Mouse (Mus musculus) midbrain, embryonic 11.5 days (tissue): ENCODE measurements around the gene Acat2. TPM values are rescaled to one million over a fixed set of nuclear protein-coding genes. Genes with fewer than 3 reads are reported as not detected.
"Not testable (repeated sequence)": the region's sequence is repeated elsewhere in the genome, so short reads cannot be mapped to it uniquely, and the experiment has no call there.

Source experiments
- ATAC-seq: fragments of 200-750 bp; cut with Nextera tagmentation; 2 replicates; pipeline ENCODE4 v1.8.0; 2017; ENCODE audit warnings: moderate TSS enrichment, moderate library complexity; ENCODE audit not compliant: low FRiP score
- DNase-seq: peaks from one replicate; pipeline ENCODE4 v3.0.0; 2015; ENCODE audit warnings: low spot score; ENCODE audit errors: missing footprints
- H3K27ac ChIP-seq: fragments of 300-500 bp; sonication (generic); 2 replicates; pipeline ENCODE4 v1.5.1; 2014; ENCODE audit warnings: low read depth, low read length
- H3K27me3 ChIP-seq: fragments of 300-500 bp; sonication (generic); 2 replicates; pipeline ENCODE4 v1.6.1; 2014; ENCODE audit warnings: mild to moderate bottlenecking, low read length, moderate library complexity, mixed read lengths; ENCODE audit not compliant: control insufficient read depth, insufficient read depth
- H3K36me3 ChIP-seq: fragments of 300-500 bp; sonication (generic); 2 replicates; pipeline ENCODE4 v1.6.1; 2014; ENCODE audit warnings: mild to moderate bottlenecking, low read length, moderate library complexity, mixed read lengths; ENCODE audit not compliant: control insufficient read depth, insufficient read depth
- H3K4me1 ChIP-seq: fragments of 300-500 bp; sonication (generic); 2 replicates; pipeline ENCODE4 v1.6.1; 2014; ENCODE audit warnings: low read length; ENCODE audit not compliant: control insufficient read depth, insufficient read depth
- H3K4me2 ChIP-seq: fragments of 300-500 bp; sonication (generic); 2 replicates; pipeline ENCODE4 v1.6.1; 2014; ENCODE audit warnings: mild to moderate bottlenecking, moderate library complexity
- H3K4me3 ChIP-seq: fragments of 300-500 bp; sonication (generic); 2 replicates; pipeline ENCODE4 v1.5.1; 2014; ENCODE audit warnings: low read depth, low read length
- H3K9ac ChIP-seq: fragments of 300-500 bp; sonication (generic); 2 replicates; pipeline ENCODE4 v1.6.1; 2014; ENCODE audit warnings: low read length
- H3K9me3 ChIP-seq: fragments of 300-500 bp; sonication (generic); 2 replicates; pipeline ENCODE4 v1.6.1; 2016; ENCODE audit warnings: low read length; ENCODE audit not compliant: control insufficient read depth
- WGBS: fragments of 180-500 bp; shearing (Covaris S2); extraction: QIAGEN DNeasy Blood & Tissue Kit; methylation state at CpG from one replicate; pipeline ENCODE4 v1.1.7; 2014; 5-methylcytosine and 5-hydroxymethylcytosine counted together
- polyA plus RNA-seq: library from polyadenylated mRNA; unstranded; fragments of >200 nt; fragmentation: Nextera tagmentation; extraction: Ambion mirVana; gene quantifications from 2 replicates; pipeline ENCODE4 v1.2.1, GENCODE M21; 2014

Gene Acat2
- polyA plus RNA-seq, 1 experiment from 2014 or later = 373 TPM

DNA sequence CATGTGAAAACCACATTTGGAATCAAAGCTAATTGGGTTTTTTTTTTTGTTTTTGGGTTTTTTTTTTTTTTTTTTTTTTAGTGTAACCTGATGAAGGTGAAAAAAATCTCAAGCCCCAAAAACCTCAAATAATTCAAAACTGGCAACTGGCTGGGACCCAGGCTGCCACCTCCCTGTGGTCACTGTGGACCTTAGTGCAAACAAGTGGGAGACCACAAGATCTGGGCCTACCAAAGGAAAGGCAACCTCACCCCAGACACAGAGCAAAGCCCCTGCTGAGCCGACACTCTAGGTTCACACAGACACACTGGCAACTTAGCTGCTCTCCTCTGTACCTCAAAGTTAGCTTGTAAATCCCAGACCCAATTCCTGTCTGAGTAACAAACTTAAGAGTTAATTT lies 56.2 kb downstream of the Acat2 start:
- WGBS = 56% methylated on average over 1 of the region's 1 CpGs
- no peaks in the 10 kb centered on the region for H3K9me3 ChIP-seq
- H3K4me2 ChIP-seq = no peak overlapping the region
- H3K27me3 ChIP-seq = no peaks in the 10 kb centered on the region
- H3K36me3 ChIP-seq = no peaks in the 10 kb centered on the region; the same call in none of the 2 replicates
- H3K9ac ChIP-seq = no peak overlapping the region
- peaks cover 8% of the 10 kb centered on the region for H3K4me1 ChIP-seq
- H3K27ac ChIP-seq = no peak overlapping the region
- no peak overlapping the region for H3K4me3 ChIP-seq
- ATAC-seq (no peak), DNase-seq (no peak)

DNA sequence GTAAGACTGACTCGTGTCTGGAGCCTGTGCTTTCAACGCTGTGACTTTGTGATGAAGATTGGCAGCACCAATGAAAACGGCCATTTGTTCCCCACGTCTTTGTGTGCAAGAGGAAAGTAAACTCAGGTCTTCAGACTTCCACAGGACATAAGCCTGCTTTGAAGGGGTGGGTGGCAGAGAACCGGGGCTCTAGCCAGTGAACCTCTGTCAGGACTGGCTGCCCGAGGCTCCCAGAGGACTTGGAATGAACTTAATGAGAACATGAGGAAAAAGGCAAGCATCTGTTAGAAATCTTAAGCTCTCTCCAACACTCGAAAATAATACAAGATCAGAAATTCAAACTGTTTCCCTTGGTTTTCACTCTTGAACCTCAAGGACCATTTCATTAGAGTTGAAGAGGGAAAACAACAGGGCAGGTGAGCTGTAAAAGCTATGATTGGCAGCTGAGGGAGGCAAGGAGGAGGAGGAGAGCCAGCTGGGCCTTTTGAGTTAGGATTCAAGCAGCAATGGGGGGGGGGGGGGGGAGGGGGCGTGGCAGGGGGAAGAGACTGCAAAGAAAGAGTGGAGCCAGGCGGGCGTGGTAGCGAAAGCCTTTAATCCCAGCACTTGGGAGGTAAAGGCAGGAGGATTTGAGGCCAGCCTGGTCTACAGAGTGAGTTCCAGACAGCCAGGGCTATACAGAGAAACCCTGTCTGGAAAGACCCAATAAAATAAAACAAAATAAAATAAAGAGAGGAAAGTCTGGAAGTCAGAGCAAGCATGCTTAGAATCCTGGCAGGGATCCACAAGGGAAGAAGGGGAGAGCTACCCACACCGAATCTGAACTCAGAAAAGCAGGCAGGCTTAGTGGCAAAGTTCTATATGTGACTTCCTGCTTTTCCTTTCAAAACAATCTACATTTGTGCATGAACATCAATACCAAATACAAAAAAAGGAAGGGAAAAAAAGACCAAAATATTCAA lies 56.9 kb downstream of the Acat2 start:
- H3K9me3 ChIP-seq = no peaks in the 10 kb centered on the region
- H3K9ac ChIP-seq = peak overlapping the region; percentile 3; the same call in 1 of the 2 replicates
- ATAC-seq = peak; percentile 64; the same call in 1 of the 2 replicates
- no peaks in the 10 kb centered on the region; the same call in none of the 2 replicates for H3K36me3 ChIP-seq
- H3K4me3 ChIP-seq = no peak overlapping the region
- H3K27ac ChIP-seq = peak overlapping the region; percentile 10
- WGBS = 18% methylated on average over 11 of the region's 12 CpGs
- H3K4me1 ChIP-seq = peaks cover 8% of the 10 kb centered on the region
- DNase-seq = peak; percentile 87
- H3K27me3 ChIP-seq = no peaks in the 10 kb centered on the region
- no peak overlapping the region for H3K4me2 ChIP-seq

DNA sequence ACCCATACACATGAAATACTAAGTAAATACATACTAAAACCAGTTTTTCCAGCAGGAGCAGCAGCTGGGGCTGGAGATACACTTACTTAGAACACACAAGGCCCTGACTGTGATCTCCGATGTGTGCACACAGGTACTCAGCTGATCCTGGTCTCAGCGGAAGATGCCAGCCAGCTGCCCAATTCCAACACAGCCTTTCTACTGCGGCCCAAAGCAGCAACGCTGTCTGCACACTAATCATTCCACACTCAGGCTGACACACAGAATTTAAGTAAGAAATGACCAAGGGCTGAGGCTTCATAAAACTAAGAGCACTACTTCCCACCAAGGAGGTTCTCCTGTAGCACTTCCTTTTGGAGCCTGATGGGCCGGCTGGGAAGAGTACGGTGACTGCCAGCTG lies 58.3 kb downstream of the Acat2 start:
- no peaks in the 10 kb centered on the region for H3K9me3 ChIP-seq
- H3K9ac ChIP-seq = no peak overlapping the region
- no peak overlapping the region for H3K4me2 ChIP-seq
- DNase-seq (peak; percentile 69), ATAC-seq (no peak)
- no peaks in the 10 kb centered on the region; the same call in none of the 2 replicates for H3K36me3 ChIP-seq
- H3K4me1 ChIP-seq = peaks cover 8% of the 10 kb centered on the region
- no peaks in the 10 kb centered on the region for H3K27me3 ChIP-seq
- H3K27ac ChIP-seq = no peak overlapping the region
- 96% methylated on average over 6 of the region's 6 CpGs for WGBS
- no peak overlapping the region for H3K4me3 ChIP-seq

DNA sequence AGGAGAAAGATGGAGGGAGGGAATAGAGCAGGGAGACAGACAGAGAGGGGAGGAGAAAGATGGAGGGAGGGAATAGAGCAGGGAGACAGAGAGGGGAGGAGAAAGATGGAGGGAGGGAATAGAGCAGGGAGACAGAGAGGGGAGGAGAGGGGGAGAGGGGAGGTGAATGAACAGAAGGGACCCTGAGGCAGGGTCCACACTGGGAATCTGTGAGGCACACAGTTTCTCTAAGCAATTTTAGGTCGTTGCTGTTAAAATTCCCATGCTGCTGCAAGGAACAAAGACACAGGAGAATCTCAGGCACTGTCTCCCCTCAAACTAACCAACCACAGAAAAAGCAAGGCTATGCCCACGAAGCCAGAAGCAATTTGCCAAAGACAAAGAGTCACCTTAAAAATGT lies 61.9 kb downstream of the Acat2 start:
- H3K36me3 ChIP-seq, H3K4me1 ChIP-seq, H3K27me3 ChIP-seq, H3K9me3 ChIP-seq, ATAC-seq, H3K4me2 ChIP-seq, H3K27ac ChIP-seq, H3K9ac ChIP-seq, H3K4me3 ChIP-seq: not testable (repeated sequence)
- DNase-seq = peak; percentile 28
- WGBS = 53% methylated on average over 2 of the region's 2 CpGs

DNA sequence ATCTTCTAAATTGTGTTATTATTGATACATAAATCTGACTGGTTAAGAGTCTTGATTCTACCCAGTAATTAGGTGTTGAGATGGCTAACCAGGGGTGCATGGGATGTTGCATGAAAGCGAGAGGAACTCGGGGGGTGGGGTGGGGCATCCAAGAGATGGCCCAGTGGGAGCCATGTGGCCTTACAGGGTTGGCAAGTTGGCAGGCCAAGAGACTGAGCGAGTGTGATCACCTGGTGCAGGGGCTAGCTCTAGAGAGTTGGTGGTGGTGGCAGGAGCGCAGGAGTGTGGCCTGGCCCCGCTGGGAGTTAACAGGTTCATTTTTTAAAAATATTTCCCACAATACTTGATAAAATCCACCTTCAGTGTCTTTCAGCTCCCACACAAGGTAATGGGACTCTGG lies 62.9 kb downstream of the Acat2 start:
- H3K4me2 ChIP-seq = no peak overlapping the region
- H3K4me3 ChIP-seq = no peak overlapping the region
- DNase-seq (peak; percentile 57), ATAC-seq (no peak)
- H3K9ac ChIP-seq = no peak overlapping the region
- no peaks in the 10 kb centered on the region for H3K9me3 ChIP-seq
- no peaks in the 10 kb centered on the region; the same call in none of the 2 replicates for H3K36me3 ChIP-seq
- no peaks in the 10 kb centered on the region for H3K27me3 ChIP-seq
- 81% methylated on average over 5 of the region's 5 CpGs for WGBS
- no peak overlapping the region for H3K27ac ChIP-seq
- H3K4me1 ChIP-seq = no peaks in the 10 kb centered on the region

Other genes with a start within 250 kb of the Acat2 start
- gene Igf2r, start 191.1 kb downstream of the Acat2 start, polyA plus RNA-seq = 13.3 and 14.9 TPM in 2 replicates
- not detected in 2 replicates for gene Mas1, start 92.6 kb downstream of the Acat2 start, polyA plus RNA-seq
- not detected in 2 replicates for gene Mrgprh, start 84.7 kb downstream of the Acat2 start, polyA plus RNA-seq
- 1.1 and 1.2 TPM in 2 replicates for gene Pnldc1, start 50.5 kb downstream of the Acat2 start, polyA plus RNA-seq
- 542 and 583 TPM in 2 replicates for gene Tcp1, start 45.0 kb downstream of the Acat2 start, polyA plus RNA-seq
- 172 and 176 TPM in 2 replicates for gene Mrpl18, start 44.4 kb downstream of the Acat2 start, polyA plus RNA-seq
- gene Acat3, start 20.1 kb downstream of the Acat2 start, polyA plus RNA-seq = 0.93 and 1.4 TPM in 2 replicates
- 136 and 144 TPM in 2 replicates for gene Wtap, start 33.4 kb upstream of the Acat2 start, polyA plus RNA-seq
- 114 and 120 TPM in 2 replicates for gene Sod2, start 46.1 kb upstream of the Acat2 start, polyA plus RNA-seq
- not detected in 2 replicates for gene Gpr31b, start 91.5 kb upstream of the Acat2 start, polyA plus RNA-seq
- gene Tcp10b, start 100.4 kb upstream of the Acat2 start, polyA plus RNA-seq = not detected in 2 replicates
- not detected in 2 replicates for gene Unc93a, start 171.1 kb upstream of the Acat2 start, polyA plus RNA-seq